Mouse (Mus musculus) heart, adult 9 months (tissue): ENCODE results near the gene Prkar1a.
A peak's percentile ranks its signal among the peaks of the same experiment; 100 is the strongest.

Experiments used
- DNase-seq, 2 experiments: peaks; one replicate each; pipeline ENCODE4 v3.0.0; 2022; ENCODE audit warnings: low spot score in 2 of 2

The Prkar1a gene

DNA sequence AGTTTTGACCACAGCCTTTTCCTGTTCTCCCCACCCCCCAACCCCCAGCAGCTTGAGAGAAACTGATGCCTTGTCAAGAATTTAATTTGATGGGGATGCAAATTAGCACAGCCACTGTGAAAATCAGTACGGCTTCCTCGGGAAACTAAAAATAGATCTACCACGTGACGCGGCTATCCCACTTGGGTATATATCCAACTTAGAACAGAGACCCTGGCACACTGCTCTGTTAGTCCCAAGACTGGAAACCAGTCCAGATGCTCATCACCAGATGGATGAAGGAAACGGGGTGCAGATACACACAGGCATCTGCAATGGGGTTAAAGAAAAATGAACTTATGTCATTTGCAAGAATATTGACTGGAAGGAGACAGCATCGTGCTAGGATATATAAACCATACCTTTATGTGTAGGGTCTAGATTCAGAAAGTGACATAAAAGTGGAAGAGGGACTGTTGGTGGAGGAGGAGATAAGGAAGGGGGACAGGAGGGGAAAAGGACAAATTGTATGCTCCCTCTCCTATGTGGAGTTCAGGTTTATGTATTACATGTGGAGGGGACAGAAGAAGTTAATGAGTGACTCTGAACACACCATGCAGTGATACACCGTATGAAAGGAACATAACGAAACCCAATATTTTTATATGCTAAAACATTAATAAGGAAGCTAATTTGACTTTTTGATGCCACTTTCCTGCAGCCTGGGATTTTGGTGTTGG is 56.3 kb downstream of the Prkar1a start:
- DNase-seq, result no peak

GRCm38 (mm10) chr11:109706055-109706412 is 56.8 kb downstream of the Prkar1a start:
- peak; percentile 65 to 77 for DNase-seq

- no peak for DNase-seq
Observed at GRCm38 (mm10) chr11:109706586-109706985, 57.4 kb downstream of the Prkar1a start.

- no peak for DNase-seq
Observed at GRCm38 (mm10) chr11:109707442-109707841, 58.2 kb downstream of the Prkar1a start.

GRCm38 (mm10) chr11:109708786-109709185 is 59.6 kb downstream of the Prkar1a start:
- no peak for DNase-seq

GRCm38 (mm10) chr11:109709501-109709900 is 60.3 kb downstream of the Prkar1a start:
- DNase-seq, result no peak

GRCm38 (mm10) chr11:109714341-109715247 is 65.4 kb downstream of the Prkar1a start:
- peak in 1 of 2 experiments; percentile 26 for DNase-seq

- DNase-seq, result no peak
Observed at GRCm38 (mm10) chr11:109715311-109715781, 66.1 kb downstream of the Prkar1a start.

DNA sequence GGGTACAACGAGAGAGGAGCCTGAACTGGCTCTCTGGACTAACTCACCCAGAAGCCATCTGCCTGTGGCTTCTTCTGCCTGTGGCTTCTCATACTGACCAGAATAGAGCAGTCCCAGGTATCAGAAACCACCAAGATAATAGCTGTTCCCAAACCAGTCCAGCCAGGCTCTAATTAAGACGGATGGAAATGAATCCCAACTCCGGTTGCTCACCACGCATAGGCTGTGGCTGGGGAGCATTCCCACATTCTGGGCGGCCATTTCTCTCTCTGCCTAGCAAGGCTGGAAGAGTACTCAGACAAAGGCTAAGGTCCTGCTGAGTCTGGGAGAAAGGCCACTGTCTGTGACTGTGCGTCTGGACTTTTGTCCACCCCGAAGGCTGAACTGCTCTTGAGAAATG is 67.8 kb downstream of the Prkar1a start:
- DNase-seq, result no peak

- peak; percentile 55 to 63 for DNase-seq
Observed at GRCm38 (mm10) chr11:109717448-109717847, 68.2 kb downstream of the Prkar1a start.

DNA sequence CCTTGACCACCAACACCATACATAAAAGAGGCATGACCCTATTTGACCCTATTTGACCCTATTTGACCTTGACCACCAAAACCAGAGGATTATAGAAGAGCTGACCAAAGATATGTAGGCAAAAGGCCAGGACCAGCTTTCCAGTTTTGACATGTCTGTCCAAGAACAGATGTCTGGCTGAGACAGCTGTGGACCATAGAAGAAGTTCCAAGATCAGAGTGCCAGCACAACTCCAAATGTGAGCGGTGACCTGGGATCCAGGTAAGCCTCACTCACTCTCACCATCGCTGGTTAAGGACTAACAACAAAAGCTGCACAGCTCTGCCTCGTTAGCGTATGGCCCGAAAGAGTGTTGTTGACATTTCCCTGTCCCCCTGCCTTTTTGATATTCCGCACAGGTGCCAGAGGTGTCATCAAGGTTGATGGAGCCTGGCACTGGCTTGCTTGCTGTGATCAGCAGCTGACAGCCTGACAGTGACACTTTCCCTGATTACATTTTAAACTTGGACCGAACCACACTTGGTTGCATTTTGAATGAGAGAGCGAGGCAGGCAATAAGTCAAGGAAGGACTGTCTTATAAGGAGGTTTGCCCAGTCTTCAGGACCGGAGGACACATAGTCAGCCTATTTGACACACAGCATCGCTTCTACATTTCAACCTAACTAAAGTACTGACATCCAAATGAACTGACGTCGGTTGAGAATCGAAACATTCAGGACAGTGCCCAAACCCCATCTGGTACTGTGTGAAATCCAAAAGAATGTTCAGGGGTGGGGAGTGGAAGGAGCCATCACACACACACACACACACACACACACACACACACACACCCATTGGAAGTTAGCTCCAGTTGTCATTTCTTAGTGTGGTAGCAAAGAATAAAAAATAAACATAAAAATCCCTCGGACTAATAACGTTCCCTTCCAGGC is 69.0 kb downstream of the Prkar1a start:
- DNase-seq, result no peak
